Mouse (Mus musculus): ENCODE measurements at regions not wholly inside any gene's neighbourhood (a gene's known extent, or its start where the extent isn't known, plus 50 kb on each side); places are given as distances from the start of the nearest gene placed in this dataset.
"Not testable (repeated sequence)": the region's sequence is repeated elsewhere in the genome, so short reads cannot be mapped to it uniquely, and the experiment has no call there.

GRCm38 (mm10) chr8:37215894-37216293 is 222.5 kb downstream of the AI429214 start:
- ATAC-seq (replicated peaks; ENCODE audit: low read depth, poor library complexity, severe bottlenecking): no peak

DNA sequence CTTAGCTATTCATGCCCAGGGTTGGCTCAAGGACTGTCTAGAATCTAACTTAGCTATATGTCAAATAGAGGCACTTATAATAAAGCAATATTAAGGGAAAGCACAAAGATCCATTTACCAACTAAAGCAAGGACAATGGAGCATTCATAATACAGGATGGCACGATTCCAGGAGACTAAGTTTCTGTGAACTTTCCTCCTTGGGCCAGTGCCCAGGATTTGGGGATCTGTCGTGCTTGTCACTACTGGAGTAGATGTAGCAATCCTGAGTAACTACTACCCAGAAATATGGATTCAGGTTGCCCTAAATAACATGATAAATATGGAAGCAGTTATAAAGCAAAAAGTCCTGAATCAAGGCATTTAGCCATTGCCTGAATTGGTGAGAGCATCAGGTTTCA is 233.7 kb downstream of the AI429214 start:
- ATAC-seq (replicated peaks; ENCODE audit: low read depth, poor library complexity, severe bottlenecking): no peak

DNA sequence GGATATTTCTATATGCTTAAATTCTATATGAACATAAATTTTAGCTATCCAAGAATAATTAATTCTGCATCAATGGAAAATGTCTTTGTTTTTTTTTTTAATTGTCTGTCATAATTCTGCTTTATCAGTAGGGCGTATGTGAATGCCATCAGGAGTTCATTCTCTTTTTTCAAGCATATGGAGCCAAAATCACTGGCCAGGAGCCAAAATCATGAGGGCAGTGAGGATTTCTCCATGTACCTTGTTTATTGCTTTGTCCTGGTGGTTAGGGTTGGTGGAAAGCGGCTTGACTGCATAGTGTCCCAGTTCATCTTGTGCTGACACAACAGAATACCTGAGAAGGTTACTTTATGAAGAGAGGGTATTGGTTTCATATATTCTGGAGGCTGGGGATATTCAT is 243.9 kb downstream of the AI429214 start:
- no peak for ATAC-seq (replicated peaks; ENCODE audit: low read depth, poor library complexity, severe bottlenecking)

DNA sequence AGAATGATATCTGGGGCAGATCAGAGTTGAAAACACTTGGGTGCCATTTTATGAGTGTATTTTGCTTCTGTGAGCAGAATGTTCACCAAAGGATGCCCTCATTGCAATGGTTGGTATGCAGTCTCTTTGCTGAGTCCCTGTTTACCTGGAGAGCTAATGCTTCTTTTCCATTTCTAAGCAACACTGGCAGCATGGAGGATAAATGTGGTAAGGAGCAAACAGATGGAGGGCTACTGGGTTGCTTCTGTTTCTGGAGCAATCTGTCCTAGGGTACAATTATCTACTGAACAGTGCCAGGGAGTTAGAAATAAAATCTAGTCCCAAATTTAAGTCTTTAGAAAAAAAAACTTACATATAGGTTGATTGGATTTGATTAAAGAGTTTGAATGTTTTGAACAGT is 245.9 kb downstream of the AI429214 start:
- ATAC-seq (replicated peaks; ENCODE audit: low read depth, poor library complexity, severe bottlenecking): no peak

- ATAC-seq (replicated peaks; ENCODE audit: low read depth, poor library complexity, severe bottlenecking): not testable (repeated sequence)
These were observed 257.8 kb downstream of the AI429214 start for GRCm38 (mm10) chr8:37251234-37251633.

DNA sequence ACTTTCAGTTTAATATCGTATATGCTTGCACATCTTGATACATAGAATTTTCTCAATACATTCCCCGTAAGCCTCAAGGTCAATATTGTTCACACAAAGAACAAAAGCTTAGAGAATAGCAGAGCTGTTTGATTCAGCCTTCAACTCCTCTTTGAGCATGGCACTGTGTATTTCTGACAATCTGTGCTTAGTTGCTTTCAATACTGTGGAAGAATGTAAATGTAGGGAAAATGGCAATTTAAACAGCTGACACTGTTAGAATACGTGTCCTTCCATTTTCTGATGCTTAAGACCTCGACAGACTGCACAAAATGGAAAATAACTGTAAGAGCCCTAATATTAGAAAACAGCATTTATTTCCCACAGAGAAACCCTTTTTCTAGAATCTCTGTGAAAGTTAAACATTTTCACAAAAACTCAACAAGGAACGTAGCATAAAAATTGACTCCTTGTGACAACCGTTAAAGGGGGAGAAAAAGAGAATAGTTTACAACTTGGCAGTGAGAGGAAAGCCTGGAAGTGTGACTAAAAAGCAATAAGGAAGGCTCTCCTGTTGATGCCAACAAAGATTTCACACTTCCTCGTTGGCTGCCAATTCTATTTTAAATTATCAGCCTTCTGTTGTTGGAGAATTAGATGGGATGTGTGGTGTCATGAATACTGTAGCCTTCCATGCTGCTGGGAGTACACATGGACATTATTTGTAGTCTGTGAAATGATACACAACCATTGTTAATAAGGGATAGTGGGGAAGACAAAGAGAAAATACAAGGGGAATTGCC is 297.9 kb downstream of the AI429214 start:
- no peak for ATAC-seq (replicated peaks; ENCODE audit: low read depth, poor library complexity, severe bottlenecking)
